Mouse (Mus musculus) frontal cortex, postnatal 14 days (tissue): ENCODE measurements at regions not wholly inside any gene's neighbourhood (a gene's known extent, or its start where the extent isn't known, plus 50 kb on each side); places are given as distances from the start of the nearest gene placed in this dataset.

ENCODE experiments used
- DNase-seq, 2 experiments: peaks; one replicate each; pipeline ENCODE4 v3.0.0; 2022; ENCODE audit warnings: low spot score in 2 of 2

DNA sequence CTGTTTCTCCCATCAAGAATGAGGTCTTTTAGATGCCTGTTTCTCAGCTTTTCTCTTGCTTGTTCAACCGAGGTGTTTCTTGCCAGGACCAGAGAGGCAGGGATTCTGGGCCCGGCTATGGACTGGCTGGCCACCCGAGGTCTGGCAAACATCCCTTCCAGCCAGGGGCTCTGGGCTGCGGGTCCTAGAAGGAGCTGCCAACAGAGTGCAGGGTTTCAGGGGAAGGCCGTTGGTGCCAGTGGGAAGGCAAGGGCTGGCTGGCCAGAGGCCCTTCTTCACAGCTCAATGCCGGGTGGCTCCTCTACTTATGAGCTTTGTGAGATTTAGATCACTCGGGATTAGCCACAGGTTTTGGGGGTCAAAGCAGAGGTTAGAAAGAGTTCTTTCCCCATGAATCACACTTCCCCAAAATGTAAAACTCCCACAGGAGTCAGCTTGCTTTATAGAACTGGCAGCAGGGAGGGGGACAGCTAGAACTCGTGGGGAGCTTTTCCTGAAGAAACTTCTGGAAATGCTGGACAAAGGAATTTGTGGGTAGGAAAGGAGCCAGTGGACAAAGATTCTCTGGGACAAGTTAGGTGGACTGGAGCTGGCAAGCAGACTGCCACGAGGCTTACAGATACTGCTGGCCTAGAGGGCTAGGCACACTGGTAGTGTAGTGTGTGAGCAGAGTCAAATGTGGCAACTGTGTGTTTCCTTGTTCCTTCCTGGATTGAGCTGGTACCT is 104.1 kb upstream of the Vps8 start:
- DNase-seq = no peak

DNA sequence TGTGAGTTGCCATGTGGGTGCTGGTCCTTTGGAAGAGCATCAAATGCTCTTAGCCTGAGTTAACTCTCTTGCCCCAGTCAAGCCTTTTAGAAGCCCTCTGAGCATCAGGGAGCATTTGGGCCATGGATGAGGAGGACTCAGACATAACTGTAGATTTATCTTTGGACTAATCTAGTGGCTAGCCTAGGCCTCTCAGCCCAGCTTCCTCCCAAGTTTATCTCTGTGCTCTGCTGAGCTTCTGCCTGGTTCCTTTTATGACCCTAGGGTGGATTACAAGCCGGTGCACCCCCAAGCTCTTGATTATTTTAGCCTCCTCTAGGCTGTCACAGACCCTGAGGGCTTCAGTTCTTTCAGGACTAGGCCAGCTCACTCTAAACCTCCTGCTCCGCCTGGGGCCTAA is 102.6 kb upstream of the Vps8 start:
- no peak for DNase-seq

DNA sequence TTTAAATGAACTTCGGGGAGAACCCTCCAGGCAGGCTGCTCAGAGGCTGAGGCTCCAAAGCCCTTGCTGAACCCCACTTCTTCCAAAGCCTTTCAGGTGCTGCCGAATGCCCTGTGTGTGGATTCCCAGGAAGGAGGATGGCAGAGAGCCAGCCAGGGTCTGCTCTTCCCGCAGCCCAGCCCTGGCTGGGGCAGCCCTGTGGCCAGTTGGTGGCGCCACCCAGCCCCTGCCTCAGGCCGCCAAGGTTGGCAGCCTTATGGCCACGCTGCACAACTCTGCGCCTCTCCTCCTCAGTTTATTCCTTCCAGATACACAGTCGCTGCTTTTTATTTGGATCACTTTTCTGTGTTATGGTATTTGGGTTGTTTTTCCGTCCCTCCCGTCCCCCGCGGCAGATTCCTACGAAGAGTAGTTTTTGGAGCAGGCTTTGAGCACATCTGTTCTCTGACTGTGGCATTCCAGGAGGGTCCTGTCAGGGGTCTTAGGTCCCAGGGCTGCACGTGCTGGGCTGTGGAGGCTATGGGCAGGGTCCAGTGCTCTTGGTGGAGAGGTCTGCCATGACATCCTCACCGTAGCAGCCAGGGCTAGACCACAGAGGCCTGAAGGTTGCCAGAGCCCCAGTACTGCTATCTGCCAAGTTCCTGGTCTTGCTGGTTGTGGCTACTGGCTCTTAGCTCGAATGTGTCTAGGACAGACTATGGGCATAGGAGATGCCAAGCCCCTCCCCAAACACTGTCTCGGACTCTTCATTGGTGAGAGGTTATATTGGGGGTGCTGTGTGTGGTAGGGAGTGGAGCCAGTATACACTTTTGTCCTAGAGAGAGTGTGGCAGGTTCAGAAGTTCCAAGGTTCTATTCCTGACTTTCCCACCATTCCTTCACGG is 101.5 kb upstream of the Vps8 start:
- no peak for DNase-seq

DNA sequence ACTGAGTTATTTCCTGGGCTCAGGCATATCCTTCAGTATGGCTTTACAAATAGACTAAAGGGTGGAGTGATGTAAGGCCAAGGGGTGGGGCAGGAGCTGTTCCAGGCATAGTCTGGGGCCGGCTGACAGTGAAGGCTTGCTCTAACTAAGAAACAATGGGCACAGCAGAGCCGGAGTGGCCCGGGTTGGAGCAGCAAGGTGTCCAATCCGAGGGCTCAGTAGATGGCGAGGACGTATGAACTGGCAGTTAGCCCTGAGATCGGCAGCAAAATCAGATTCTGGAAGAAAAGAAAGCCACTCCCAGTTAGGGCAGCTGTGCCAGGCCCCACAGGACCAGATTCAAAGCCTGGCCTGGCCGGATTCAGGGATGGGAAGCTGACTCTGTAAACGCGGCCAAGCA is 100.5 kb upstream of the Vps8 start:
- DNase-seq = no peak

DNA sequence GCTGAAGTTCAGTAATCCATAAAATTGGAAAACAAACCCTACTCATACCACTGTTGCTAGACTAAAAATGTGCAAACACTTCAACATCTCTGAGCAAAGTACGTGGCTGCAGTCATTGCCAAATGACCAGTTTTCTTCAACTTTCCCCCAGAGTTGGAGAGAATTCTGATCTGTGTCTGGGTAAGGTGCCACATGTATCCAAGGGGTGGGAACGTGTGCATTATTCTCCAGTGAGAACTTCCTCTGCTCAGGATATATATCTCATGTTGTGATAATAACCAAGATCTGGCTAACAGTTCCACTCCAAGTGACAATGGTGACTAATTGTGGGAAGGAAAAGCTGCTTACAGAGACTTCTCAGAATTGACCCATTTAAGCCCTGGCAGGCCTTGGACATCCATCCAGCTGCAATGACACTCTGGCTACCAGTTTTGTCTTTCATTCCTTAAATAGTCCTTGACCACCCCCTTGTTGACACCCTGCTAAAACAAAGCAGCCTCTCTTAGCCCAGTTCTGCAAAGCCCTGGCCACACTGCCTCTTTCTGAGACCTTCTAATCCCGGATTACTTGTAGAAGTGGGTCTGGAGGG is 99.4 kb upstream of the Vps8 start:
- DNase-seq = no peak

- no peak for DNase-seq
These were observed 94.9 kb upstream of the Vps8 start for GRCm38 (mm10) chr16:21327969-21328368.

DNA sequence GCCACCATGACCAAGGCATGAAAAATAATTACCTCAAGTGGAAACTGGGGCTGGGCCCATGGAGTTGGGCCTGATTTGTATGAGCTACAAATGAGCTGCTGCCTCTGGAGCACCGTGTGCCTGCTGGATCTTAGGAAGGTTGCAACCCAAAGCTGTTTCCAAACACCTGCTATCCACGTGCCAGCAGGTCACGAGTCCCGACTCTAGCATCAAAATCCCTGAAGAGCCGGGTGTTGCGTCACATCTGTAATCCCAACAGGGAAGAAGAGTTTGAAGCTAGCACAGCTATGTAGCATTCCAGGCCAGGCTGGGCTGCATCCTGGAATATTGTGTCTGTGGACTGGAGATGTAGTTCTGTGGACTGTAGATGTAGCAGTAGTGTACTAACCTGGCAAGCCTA is 93.7 kb upstream of the Vps8 start:
- DNase-seq = no peak

DNA sequence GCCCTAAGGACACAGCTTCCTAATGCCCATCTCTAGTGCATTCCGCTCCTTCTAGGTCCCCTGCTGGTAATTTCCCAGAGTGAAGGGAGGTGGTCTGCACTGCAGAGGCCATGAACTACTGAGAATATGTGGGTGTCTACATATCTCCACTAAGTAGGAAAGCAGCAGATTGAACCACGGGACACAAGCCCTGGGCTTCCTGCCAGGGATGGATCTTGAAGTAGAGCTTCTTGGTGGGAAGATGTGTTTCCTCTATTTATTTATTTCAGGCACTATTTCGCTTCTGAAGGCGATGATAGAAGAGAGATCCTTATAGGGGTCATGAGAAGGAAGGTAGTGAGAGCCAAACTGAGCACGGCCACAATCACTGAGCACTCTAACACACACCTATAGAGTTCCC is 91.7 kb upstream of the Vps8 start:
- no peak for DNase-seq

DNA sequence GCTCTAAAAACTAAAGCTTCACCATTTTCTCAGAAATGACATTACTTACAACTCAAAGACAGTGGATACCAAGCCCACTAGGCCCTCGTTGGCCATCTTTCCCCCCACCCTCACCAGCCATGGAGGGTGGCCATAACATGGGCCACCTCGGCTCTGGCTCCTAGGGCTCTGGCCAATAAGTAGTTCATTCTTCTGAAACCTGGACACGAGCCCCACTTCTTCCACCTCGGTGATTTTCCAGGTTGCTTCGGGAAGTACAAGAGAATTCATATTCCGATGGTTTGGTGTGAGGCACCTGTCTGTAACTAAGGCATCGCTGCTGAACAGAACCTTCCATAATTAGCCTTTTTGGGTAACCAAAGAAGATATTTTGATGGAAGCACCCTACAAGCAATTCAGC is 90.5 kb upstream of the Vps8 start:
- no peak for DNase-seq

DNA sequence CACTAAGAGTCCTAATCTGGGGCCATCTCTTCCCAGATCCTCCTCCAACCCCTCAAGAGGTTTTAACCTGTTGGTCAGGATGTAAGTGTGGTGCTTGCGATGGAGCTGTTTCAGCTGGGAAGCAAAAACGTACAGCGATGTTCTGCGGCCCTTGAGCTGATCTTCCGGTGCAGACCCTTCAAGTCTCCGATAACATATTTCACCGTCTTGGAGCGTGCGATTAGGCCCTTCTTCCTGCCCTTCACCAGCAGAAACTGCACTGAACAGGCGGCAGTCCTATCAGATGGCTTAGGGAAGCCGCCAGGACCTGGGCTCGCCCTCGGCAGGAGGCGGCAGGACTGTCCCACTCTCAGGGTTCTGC is 90.1 kb upstream of the Vps8 start:
- no peak for DNase-seq

GRCm38 (mm10) chr16:21333223-21333951 is 89.5 kb upstream of the Vps8 start:
- DNase-seq = peak; percentile 82 to 87

DNA sequence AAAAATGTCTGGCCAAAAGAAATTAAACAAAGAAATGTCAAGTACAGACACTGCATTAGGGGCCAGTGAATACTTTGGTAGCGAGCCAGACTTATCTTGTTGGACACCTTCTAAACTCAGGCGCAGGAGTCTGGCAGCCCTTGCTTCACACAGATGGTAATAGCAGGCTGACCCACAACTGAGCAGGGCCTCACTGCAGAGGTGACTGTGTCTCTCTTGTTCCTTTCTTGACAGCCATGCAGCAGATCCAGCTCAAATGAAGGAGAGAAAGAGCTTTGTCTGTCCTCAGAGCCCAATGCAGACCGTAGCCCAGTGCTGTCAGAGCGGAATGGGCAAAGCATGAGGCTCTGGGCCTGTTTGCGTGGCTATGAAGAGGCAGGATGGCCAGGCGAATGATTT is 83.9 kb upstream of the Vps8 start:
- no peak for DNase-seq

DNA sequence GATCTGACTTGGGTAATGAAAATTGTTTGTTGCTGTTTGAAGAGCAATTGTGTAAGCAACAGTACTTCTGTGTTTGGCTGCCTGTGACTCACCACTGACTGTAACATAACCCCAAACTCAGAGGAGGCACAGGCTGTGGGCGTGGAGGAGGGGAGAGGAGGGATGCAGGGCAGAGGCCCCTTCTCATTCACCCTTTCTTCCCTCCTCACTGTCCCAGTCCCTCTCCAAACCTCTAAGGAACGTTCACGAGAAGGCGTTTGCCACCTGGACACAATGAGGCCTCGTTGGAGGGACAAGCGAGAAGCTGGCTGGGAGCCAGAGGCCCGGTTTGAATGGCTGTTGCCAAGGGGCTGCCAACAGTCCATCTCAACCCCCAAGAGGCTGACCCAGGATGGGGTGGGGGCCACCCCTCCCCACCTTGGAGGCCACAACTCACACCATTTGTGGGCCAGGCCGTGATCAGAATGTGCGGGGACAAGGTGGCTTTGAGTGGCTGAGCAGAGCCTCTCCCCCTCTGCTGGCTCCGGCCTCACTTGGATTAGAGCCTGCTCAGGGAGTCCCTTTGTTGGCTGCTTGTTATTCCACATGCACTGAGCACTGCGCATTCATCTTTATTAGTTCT is 83.3 kb upstream of the Vps8 start:
- peak; percentile 37 to 64 for DNase-seq

DNA sequence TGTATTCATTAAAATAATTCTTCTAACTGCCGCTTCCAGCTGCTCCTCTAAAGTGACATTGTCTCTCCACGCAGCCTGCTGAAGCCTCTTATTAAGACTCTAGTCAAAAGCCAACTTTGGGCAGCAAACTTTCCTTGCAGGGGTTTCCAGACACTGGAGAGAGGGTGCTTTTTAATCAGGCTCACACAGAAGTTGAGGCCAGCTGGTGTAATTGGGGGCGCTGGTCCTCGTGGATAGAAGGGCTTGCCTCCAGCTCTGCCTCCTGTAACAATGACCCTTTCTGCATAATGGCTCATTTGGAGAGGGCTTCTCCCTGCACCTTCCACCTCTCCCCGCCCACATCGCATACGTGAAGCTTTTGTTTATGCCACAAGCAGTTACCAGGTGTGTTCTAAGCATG is 82.8 kb upstream of the Vps8 start:
- DNase-seq = no peak

DNA sequence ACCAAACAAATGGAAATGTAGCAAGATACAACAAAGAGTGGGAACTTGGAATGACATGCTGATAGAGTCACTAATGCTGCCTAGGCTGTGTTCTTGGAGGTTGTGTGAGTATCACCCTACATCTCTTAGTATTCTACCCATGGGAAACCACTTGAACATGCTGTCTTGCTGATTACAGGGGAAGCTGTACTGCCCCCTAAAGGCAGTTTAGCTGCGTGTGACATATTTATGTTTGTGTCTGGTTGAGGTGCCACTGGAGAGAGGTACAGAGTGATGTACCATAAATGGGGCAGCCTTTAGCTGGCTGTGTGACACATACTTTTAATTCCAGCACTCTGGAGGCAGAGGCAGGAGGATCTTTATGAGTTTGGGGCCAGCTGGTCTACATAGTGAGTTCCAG is 73.0 kb upstream of the Vps8 start:
- no peak for DNase-seq

DNA sequence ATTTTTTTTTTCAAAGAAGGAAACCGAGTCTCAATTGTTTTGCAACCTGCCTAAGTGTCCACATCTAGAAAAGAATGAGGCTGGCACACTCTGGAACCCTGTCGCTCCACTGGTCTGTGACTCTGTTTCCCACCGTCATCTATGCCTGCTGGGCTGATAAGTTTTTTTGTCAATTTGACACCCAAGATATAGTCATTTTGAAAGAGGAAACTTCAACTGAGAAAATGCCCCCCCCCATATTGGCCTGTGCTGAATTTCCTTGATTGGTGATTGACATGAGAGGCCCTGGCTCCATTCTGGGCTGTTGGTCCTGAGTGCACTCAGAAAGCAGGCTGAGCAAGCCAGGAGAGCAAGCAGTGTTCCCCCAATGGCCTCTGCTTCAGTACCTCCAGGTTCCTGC is 71.6 kb upstream of the Vps8 start:
- DNase-seq = no peak

- no peak for DNase-seq
These were observed 69.8 kb upstream of the Vps8 start for GRCm38 (mm10) chr16:21353111-21353510.

GRCm38 (mm10) chr16:21353545-21353944 is 69.4 kb upstream of the Vps8 start:
- DNase-seq = peak; percentile 53 to 57

GRCm38 (mm10) chr16:21355638-21356037 is 67.3 kb upstream of the Vps8 start:
- no peak for DNase-seq

DNA sequence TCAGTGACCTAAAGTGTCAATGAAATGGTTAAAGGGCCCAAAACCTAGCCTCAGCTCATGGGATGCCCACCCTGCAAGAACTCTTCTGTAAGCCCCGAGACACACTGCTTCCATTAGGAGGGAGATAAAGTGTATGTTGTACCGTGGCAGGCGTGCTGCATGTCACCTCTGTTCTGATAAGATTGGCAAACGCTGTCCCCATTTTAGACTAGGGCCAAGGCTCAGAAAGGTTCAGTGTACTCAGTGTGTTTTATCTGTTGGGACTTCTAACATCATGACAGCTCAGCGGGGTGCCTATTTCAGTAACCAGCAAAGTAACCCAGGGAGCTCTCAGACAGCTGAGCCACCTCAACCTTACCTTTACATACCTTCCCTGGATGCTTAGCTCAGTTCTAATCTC is 65.5 kb upstream of the Vps8 start:
- no peak for DNase-seq

DNA sequence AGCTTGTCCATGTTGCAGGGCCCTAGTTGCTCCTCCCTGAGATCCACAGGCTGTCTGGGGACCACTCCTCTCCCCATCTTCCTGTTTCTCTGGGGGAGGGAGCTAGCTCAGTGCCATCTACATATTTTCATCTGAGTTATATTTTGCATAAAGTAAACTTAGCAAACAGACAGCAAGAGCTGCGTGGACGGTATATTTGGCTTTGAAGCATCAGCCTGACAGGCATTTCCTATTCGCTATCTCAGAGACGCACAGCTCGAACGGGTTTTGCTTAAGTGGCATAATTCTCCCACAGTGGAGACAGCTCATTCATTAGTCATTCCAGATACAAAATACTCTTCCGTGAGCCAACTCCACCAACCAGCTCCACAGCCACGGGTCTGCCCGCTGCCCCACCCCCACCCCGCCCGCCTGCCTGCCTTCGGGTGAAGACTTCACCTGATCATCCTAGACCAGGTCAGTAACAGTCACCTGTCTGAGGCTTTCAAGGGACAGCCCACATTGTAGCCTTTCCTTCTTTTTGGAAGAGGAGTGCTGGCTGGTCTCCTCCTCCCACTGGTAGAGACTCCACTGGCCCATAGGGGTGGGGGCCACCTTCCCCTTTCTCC is 64.5 kb upstream of the Vps8 start:
- peak; percentile 33 to 40 for DNase-seq
